Mouse (Mus musculus): ENCODE measurements at regions not wholly inside any gene's neighbourhood (a gene's known extent, or its start where the extent isn't known, plus 50 kb on each side); places are given as distances from the start of the nearest gene placed in this dataset.

- Histone ChIP-seq H3K4me3 (peak overlapping the region; percentile 15), H3K9ac (no peak overlapping the region), H3K4me2 (replicated peaks) (peak overlapping the region; percentile 48), H3K4me1 (0 out of 2 replicates have a peak, but pooled peaks cover 7% of the 10 kb centered on the region), H3K36me3 (no peaks in the 10 kb centered on the region), H3K9me3 (no peaks in the 10 kb centered on the region), H3K27me3 (0 out of 2 replicates have a peak, but pooled peaks cover 9% of the 10 kb centered on the region), H3K27ac (no peak overlapping the region)
- no peak for ATAC-seq (ENCODE audit: low FRiP score, low read depth)
- WGBS: 12% methylated on average over 18 of the region's 18 CpGs
Measured at GRCm38 (mm10) chr3:35332534-35333272, 421.2 kb upstream of the Atp11b start.

GRCm38 (mm10) chr3:35334017-35334416 lies 419.9 kb upstream of the Atp11b start:
- WGBS: 53% methylated on average over 2 of the region's 2 CpGs
- no peak overlapping the region for H3K27ac ChIP-seq
- H3K9me3 ChIP-seq: no peaks in the 10 kb centered on the region

DNA sequence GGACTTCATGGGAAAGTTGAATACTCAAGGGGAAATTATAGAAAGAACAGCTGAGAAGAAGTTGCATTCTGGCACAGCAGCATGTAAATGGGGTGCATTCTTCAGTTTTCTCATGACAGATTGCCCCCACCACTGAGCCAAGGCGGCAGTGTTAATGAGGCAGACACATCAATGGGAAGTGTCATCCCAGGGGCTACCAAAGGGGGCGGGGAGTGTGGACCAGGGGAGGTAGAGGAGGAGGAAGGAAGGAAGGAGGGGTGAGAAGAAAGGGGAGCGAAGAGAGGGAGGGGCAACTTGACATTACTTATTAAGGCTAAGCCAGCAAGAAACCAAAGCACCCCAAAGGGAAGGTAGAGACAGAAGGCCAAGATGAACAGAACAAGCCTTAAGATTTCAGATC lies 419.4 kb upstream of the Atp11b start:
- Histone ChIP-seq H3K4me3 (no peak overlapping the region), H3K9me3 (no peaks in the 10 kb centered on the region), H3K4me2 (replicated peaks) (no peak overlapping the region), H3K4me1 (0 out of 2 replicates have a peak, but pooled peaks cover 7% of the 10 kb centered on the region), H3K27me3 (0 out of 2 replicates have a peak, but pooled peaks cover 9% of the 10 kb centered on the region), H3K27ac (no peak overlapping the region), H3K9ac (no peak overlapping the region), H3K36me3 (no peaks in the 10 kb centered on the region)
- 34% methylated on average over 3 of the region's 3 CpGs for WGBS
- no peak for ATAC-seq (ENCODE audit: low FRiP score, low read depth)

More at GRCm38 (mm10) chr3:35334017-35334416, 419.9 kb upstream of the Atp11b start:
- Histone ChIP-seq H3K9ac (no peak overlapping the region), H3K4me2 (replicated peaks) (no peak overlapping the region), H3K4me1 (0 out of 2 replicates have a peak, but pooled peaks cover 7% of the 10 kb centered on the region), H3K36me3 (no peaks in the 10 kb centered on the region), H3K4me3 (no peak overlapping the region), H3K27me3 (0 out of 2 replicates have a peak, but pooled peaks cover 9% of the 10 kb centered on the region)
- no peak for ATAC-seq (ENCODE audit: low FRiP score, low read depth)

DNA sequence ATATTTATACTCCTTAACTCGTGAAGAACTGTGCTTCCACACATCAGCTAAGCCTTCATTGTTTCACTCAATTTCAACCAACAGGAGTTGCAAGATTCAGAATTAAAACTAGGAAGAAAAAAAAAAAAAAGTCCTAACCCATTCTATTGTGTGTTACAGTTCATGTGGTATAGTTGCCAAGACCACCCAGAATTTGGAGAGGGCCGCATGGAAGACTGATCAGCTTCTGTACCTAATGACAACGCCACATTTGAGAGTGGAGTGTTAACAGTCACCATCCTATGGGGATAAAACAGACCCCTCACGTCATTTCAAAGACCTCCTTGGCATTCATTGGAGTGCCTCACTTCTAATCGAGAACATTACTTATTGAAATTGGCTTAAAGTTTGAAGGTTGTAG lies 418.1 kb upstream of the Atp11b start:
- Histone ChIP-seq H3K9me3 (no peaks in the 10 kb centered on the region), H3K27ac (no peak overlapping the region), H3K4me3 (no peak overlapping the region), H3K4me1 (peaks cover 12% of the 10 kb centered on the region), H3K4me2 (replicated peaks) (no peak overlapping the region), H3K36me3 (no peaks in the 10 kb centered on the region), H3K27me3 (0 out of 2 replicates have a peak, but pooled peaks cover 9% of the 10 kb centered on the region), H3K9ac (no peak overlapping the region)
- ATAC-seq (ENCODE audit: low FRiP score, low read depth): no peak
- WGBS: 39% methylated on average over 5 of the region's 5 CpGs

DNA sequence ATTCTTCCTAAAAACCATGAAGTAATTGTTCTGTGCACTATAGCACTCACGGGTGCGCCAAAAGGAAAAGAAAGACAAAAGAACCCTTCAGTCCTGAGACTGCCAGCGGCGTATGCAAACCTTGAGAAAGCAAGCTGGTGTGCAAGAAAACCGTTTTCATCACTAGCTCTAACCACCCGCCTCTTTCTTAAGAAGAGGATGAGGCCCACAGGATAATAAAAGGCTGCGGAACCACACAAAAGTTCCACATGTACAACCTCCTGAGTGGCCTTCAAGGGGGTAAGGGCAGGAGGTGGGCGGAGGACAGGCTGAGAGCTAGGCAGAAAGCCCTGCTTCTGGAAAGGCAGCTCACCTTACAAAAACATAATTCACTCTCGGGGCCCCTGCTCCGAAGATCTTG lies 413.4 kb upstream of the Atp11b start:
- Histone ChIP-seq H3K4me3 (peak overlapping the region; percentile 46), H3K27me3 (no peaks in the 10 kb centered on the region), H3K4me1 (peaks cover 31% of the 10 kb centered on the region), H3K27ac (peak overlapping the region; percentile 15; the same call in 1 of the 2 replicates), H3K9me3 (no peaks in the 10 kb centered on the region), H3K36me3 (no peaks in the 10 kb centered on the region), H3K4me2 (replicated peaks) (peak overlapping the region; percentile 76), H3K9ac (peak overlapping the region; percentile 61)
- peak; percentile 41; the same call in 1 of the 2 replicates for ATAC-seq (ENCODE audit: low FRiP score, low read depth)
- 5% methylated on average over 10 of the region's 10 CpGs for WGBS

DNA sequence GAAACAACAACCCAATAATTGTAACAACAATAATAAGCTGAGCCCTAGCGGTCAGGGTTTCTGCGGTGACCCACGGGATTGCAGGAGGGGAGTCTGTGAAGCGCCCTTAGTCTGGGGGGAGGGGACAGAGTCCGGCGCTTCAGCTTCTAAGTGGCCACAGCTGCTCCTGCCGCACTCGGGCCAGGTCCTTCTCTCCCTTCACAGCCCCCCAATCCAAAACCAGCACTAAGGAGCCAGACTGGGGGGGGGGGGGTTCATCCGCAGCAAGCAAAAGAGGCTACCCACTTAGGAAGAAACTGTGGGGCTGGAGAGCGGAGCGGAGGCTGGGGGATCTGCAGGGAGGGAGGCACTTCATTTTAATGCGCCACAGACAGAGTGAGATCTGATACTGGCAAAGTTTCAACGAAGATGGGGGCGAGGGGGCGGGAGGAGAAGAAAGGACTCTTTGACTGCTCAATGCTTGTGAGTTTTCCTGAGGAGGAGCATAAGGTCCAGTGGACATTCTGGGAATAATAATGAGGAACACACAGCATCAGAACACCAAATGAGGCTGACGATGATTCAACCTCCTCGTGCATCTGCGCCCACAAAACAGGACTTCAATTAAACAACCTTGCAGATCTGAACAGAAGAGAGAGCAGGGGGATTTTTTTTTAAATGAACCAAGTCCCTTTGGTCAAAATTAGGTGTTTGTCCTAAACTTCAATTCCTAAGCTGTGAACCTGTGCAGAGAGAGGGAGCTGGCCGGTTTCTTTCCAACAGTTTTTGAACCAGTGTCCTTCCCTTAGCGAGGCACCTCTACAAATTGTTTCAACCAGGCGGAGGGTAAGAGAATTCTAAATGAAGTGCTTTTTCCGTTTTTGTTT lies 412.7 kb upstream of the Atp11b start:
- Histone ChIP-seq H3K36me3 (no peaks in the 10 kb centered on the region), H3K4me1 (peaks cover 31% of the 10 kb centered on the region), H3K27ac (peak overlapping the region; percentile 15; the same call in 1 of the 2 replicates), H3K27me3 (no peaks in the 10 kb centered on the region), H3K4me2 (replicated peaks) (peak overlapping the region; percentile 76), H3K9me3 (no peaks in the 10 kb centered on the region), H3K9ac (peak overlapping the region; percentile 61), H3K4me3 (peak overlapping the region; percentile 46)
- WGBS: 2% methylated on average over 22 of the region's 22 CpGs
- ATAC-seq (ENCODE audit: low FRiP score, low read depth): peak; percentile 84

- no peaks in the 10 kb centered on the region for H3K36me3 ChIP-seq
- H3K4me2 ChIP-seq (replicated peaks): peak overlapping the region; percentile 76
- H3K4me1 ChIP-seq: peaks cover 31% of the 10 kb centered on the region
- no peaks in the 10 kb centered on the region for H3K27me3 ChIP-seq
- no peak overlapping the region for H3K9ac ChIP-seq
- WGBS: 16% methylated on average over 9 of the region's 9 CpGs
- H3K9me3 ChIP-seq: no peaks in the 10 kb centered on the region
- H3K4me3 ChIP-seq: peak overlapping the region; percentile 46; the same call in 1 of the 2 replicates
- H3K27ac ChIP-seq: 0 out of 2 replicates have a peak overlapping the region, but pooled peaks have one; percentile 3
- ATAC-seq (ENCODE audit: low FRiP score, low read depth): no peak
Measured at GRCm38 (mm10) chr3:35341840-35342239, 412.1 kb upstream of the Atp11b start.

GRCm38 (mm10) chr3:35342584-35342983 lies 411.3 kb upstream of the Atp11b start:
- H3K9me3 ChIP-seq: no peaks in the 10 kb centered on the region
- H3K4me2 ChIP-seq (replicated peaks): no peak overlapping the region
- H3K4me3 ChIP-seq: no peak overlapping the region
- no peaks in the 10 kb centered on the region for H3K36me3 ChIP-seq
- no peak overlapping the region for H3K9ac ChIP-seq
- no peaks in the 10 kb centered on the region for H3K27me3 ChIP-seq
- 37% methylated on average over 4 of the region's 4 CpGs for WGBS
- peaks cover 31% of the 10 kb centered on the region for H3K4me1 ChIP-seq
- peak; percentile 70 for ATAC-seq (ENCODE audit: low FRiP score, low read depth)
- peak overlapping the region; percentile 22; the same call in 1 of the 2 replicates for H3K27ac ChIP-seq

GRCm38 (mm10) chr3:35343936-35344335 lies 410.0 kb upstream of the Atp11b start:
- Histone ChIP-seq H3K27ac (no peak overlapping the region), H3K4me3 (no peak overlapping the region), H3K4me2 (replicated peaks) (no peak overlapping the region), H3K36me3 (no peaks in the 10 kb centered on the region), H3K27me3 (no peaks in the 10 kb centered on the region), H3K9me3 (no peaks in the 10 kb centered on the region), H3K9ac (no peak overlapping the region), H3K4me1 (peaks cover 31% of the 10 kb centered on the region)
- no peak for ATAC-seq (ENCODE audit: low FRiP score, low read depth)
- WGBS: 60% methylated on average over 5 of the region's 5 CpGs

DNA sequence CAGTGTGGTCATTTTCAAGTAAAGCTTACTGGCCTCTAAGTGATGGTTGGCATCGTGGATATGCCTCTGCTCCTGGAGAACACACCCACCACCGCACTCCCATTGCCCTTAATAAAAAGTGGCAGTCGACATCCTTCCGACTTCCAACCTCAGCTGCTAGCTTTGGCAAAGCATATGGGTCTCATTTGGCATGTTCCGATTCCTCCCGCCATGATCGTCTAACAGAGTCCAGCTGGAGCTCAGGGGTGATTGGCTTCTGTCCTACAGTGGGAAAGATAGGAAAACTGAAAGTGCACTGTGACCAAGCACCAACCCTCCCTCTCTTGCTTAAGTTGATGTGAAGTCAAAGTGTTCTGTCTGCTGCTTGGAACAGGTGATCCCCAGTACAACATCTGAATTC lies 404.8 kb upstream of the Atp11b start:
- WGBS: 28% methylated on average over 7 of the region's 7 CpGs
- Histone ChIP-seq H3K9me3 (no peaks in the 10 kb centered on the region), H3K36me3 (no peaks in the 10 kb centered on the region), H3K27me3 (peaks cover 22% of the 10 kb centered on the region), H3K27ac (no peak overlapping the region), H3K9ac (no peak overlapping the region), H3K4me1 (peaks cover 14% of the 10 kb centered on the region), H3K4me3 (no peak overlapping the region), H3K4me2 (replicated peaks) (no peak overlapping the region)
- ATAC-seq (ENCODE audit: low FRiP score, low read depth): no peak

- Histone ChIP-seq H3K9me3 (no peaks in the 10 kb centered on the region), H3K4me3 (no peak overlapping the region), H3K27me3 (peaks cover 26% of the 10 kb centered on the region), H3K36me3 (no peaks in the 10 kb centered on the region), H3K4me2 (replicated peaks) (no peak overlapping the region), H3K9ac (no peak overlapping the region), H3K4me1 (peaks cover 20% of the 10 kb centered on the region), H3K27ac (no peak overlapping the region)
- no peak for ATAC-seq (ENCODE audit: low FRiP score, low read depth)
- WGBS: 84% methylated on average over 9 of the region's 9 CpGs
Measured at GRCm38 (mm10) chr3:35353442-35353841, 400.5 kb upstream of the Atp11b start.

DNA sequence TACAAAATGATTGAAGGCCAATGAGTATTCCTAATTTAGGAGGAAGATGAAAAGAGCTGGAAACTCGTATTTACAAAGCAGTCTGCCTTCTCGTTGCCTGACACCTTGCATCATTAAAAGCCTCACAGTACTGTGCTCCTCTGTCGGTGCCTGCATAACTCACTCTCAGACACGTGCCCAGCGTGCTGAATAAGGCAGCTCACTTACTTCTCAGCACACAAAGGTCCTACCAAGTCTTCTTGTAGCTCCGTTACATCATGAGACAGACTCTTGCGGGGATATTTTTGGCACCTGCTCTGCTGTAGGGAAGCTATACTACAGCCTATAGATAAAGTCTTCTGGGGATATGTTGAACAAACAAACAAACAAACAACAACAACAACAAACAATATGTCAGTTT lies 400.0 kb upstream of the Atp11b start:
- H3K9me3 ChIP-seq: no peaks in the 10 kb centered on the region
- WGBS: 31% methylated on average over 7 of the region's 7 CpGs
- ATAC-seq (ENCODE audit: low FRiP score, low read depth): no peak
- no peaks in the 10 kb centered on the region for H3K36me3 ChIP-seq
- peaks cover 24% of the 10 kb centered on the region for H3K4me1 ChIP-seq
- H3K9ac ChIP-seq: no peak overlapping the region
- H3K27me3 ChIP-seq: peaks cover 26% of the 10 kb centered on the region
- no peak overlapping the region for H3K27ac ChIP-seq
- no peak overlapping the region for H3K4me2 ChIP-seq (replicated peaks)
- H3K4me3 ChIP-seq: no peak overlapping the region
